Mouse (Mus musculus): Measurements from ENCODE around the gene Cnppd1. TPM values are rescaled to one million over a fixed set of nuclear protein-coding genes. Genes with fewer than 3 reads are reported as not detected.

The Cnppd1 gene
- 41.0 and 50.9 TPM in 2 replicates for polyA plus RNA-seq (2015; fragmentation: Nextera tagmentation; extraction: Ambion mirVana)

GRCm38 (mm10) chr1:75142301-75143261 lies at the start of gene Cnppd1, which contains the start of gene Retreg2:
TSS of gene Cnppd1 (minus strand) at chr1:75142711.
TSS of gene Retreg2 (plus strand) at chr1:75142778.
- under 1% methylated on average over 88 of the region's 91 CpGs for WGBS
- Histone ChIP-seq H3K4me2 (peak within 1 kb of the TSS; percentile 93), H3K36me3 (peaks cover 56% of the 10 kb centered on the region), H3K27ac (peak within 1 kb of the TSS; percentile 98), H3K9ac (peak within 1 kb of the TSS; percentile 95), H3K27me3 (no peaks in the 10 kb centered on the region), H3K4me3 (replicated peaks) (peak within 1 kb of the TSS; percentile 84), H3K9me3 (replicated peaks) (no peaks in the 10 kb centered on the region), H3K4me1 (peaks cover 24% of the 10 kb centered on the region)
- ATAC-seq (replicated peaks; ENCODE audit: low FRiP score), result peak; percentile 92

GRCm38 (mm10) chr1:75191622-75192402 lies 49.3 kb upstream of the Cnppd1 start, which contains the start of the genes Ankzf1 and Atg9a:
TSS of gene Ankzf1 (plus strand) at chr1:75192151.
TSS of gene Atg9a (minus strand) at chr1:75192196.
- Histone ChIP-seq H3K9ac (peak within 1 kb of the TSS; percentile 93), H3K9me3 (replicated peaks) (no peaks in the 10 kb centered on the region), H3K4me2 (peak within 1 kb of the TSS; percentile 92), H3K4me1 (peaks cover 20% of the 10 kb centered on the region), H3K36me3 (peaks cover 41% of the 10 kb centered on the region), H3K4me3 (replicated peaks) (peak within 1 kb of the TSS; percentile 87), H3K27me3 (no peaks in the 10 kb centered on the region), H3K27ac (peak within 1 kb of the TSS; percentile 97)
- WGBS, result under 1% methylated on average over 56 of the region's 56 CpGs
- peak; percentile 100 for ATAC-seq (replicated peaks; ENCODE audit: low FRiP score)

GRCm38 (mm10) chr1:75191258-75191621 lies 48.7 kb upstream of the Cnppd1 start:
- ATAC-seq (replicated peaks; ENCODE audit: low FRiP score), result no peak; the same call in 1 of the 2 replicates
- WGBS, result 45% methylated on average over 5 of the region's 5 CpGs
- Histone ChIP-seq H3K27me3 (no peaks in the 10 kb centered on the region), H3K4me1 (peaks cover 20% of the 10 kb centered on the region), H3K36me3 (peaks cover 41% of the 10 kb centered on the region), H3K4me2 (peak overlapping the region; percentile 92), H3K9me3 (replicated peaks) (no peaks in the 10 kb centered on the region), H3K27ac (peak overlapping the region; percentile 92), H3K4me3 (replicated peaks) (peak overlapping the region; percentile 87), H3K9ac (peak overlapping the region; percentile 91)

- Histone ChIP-seq H3K9me3 (replicated peaks) (no peaks in the 10 kb centered on the region), H3K27me3 (no peaks in the 10 kb centered on the region), H3K4me2 (peak overlapping the region; percentile 92), H3K27ac (no peak overlapping the region), H3K4me1 (peaks cover 20% of the 10 kb centered on the region), H3K4me3 (replicated peaks) (peak overlapping the region; percentile 87; the same call in 1 of the 2 replicates), H3K9ac (peak overlapping the region; percentile 91; the same call in 1 of the 2 replicates), H3K36me3 (peaks cover 41% of the 10 kb centered on the region)
- 59% methylated on average over 2 of the region's 2 CpGs for WGBS
- ATAC-seq (replicated peaks; ENCODE audit: low FRiP score), result no peak
Observed at GRCm38 (mm10) chr1:75190577-75190976, 48.1 kb upstream of the Cnppd1 start.

- 92% methylated on average over 2 of the region's 2 CpGs for WGBS
- peaks cover 13% of the 10 kb centered on the region for H3K4me1 ChIP-seq
- H3K4me2 ChIP-seq, result no peak overlapping the region
- no peak overlapping the region for H3K27ac ChIP-seq
- no peak overlapping the region for H3K4me3 ChIP-seq (replicated peaks)
- H3K9ac ChIP-seq, result no peak overlapping the region
- peaks cover 58% of the 10 kb centered on the region for H3K36me3 ChIP-seq
- no peaks in the 10 kb centered on the region for H3K27me3 ChIP-seq
- no peaks in the 10 kb centered on the region for H3K9me3 ChIP-seq (replicated peaks)
- no peak for ATAC-seq (replicated peaks; ENCODE audit: low FRiP score)
Observed at GRCm38 (mm10) chr1:75187914-75188483, 45.5 kb upstream of the Cnppd1 start.

GRCm38 (mm10) chr1:75187126-75187525 lies 44.6 kb upstream of the Cnppd1 start:
- Histone ChIP-seq H3K36me3 (peaks cover 67% of the 10 kb centered on the region), H3K9me3 (replicated peaks) (no peaks in the 10 kb centered on the region), H3K9ac (no peak overlapping the region), H3K4me3 (replicated peaks) (no peak overlapping the region), H3K4me1 (peaks cover 10% of the 10 kb centered on the region), H3K27me3 (no peaks in the 10 kb centered on the region), H3K4me2 (no peak overlapping the region), H3K27ac (no peak overlapping the region)
- no peak for ATAC-seq (replicated peaks; ENCODE audit: low FRiP score)

- Histone ChIP-seq H3K27me3 (no peaks in the 10 kb centered on the region), H3K36me3 (peaks cover 75% of the 10 kb centered on the region), H3K4me3 (replicated peaks) (no peak overlapping the region), H3K9me3 (replicated peaks) (no peaks in the 10 kb centered on the region), H3K27ac (no peak overlapping the region), H3K4me2 (no peak overlapping the region), H3K9ac (no peak overlapping the region), H3K4me1 (peaks cover 6% of the 10 kb centered on the region)
- no peak for ATAC-seq (replicated peaks; ENCODE audit: low FRiP score)
- WGBS, result 93% methylated on average over 11 of the region's 11 CpGs
Observed at GRCm38 (mm10) chr1:75185495-75185894, 43.0 kb upstream of the Cnppd1 start.

GRCm38 (mm10) chr1:75182160-75182559 lies 39.6 kb upstream of the Cnppd1 start:
- H3K4me3 ChIP-seq (replicated peaks), result no peak overlapping the region

GRCm38 (mm10) chr1:75181377-75181870 lies 38.9 kb upstream of the Cnppd1 start:
- 82% methylated on average over 4 of the region's 4 CpGs for WGBS
- no peak overlapping the region for H3K4me3 ChIP-seq (replicated peaks)
- H3K36me3 ChIP-seq, result peaks cover 66% of the 10 kb centered on the region
- H3K4me2 ChIP-seq, result no peak overlapping the region
- H3K27me3 ChIP-seq, result no peaks in the 10 kb centered on the region
- no peaks in the 10 kb centered on the region for H3K9me3 ChIP-seq (replicated peaks)
- no peak overlapping the region for H3K27ac ChIP-seq
- ATAC-seq (replicated peaks; ENCODE audit: low FRiP score), result no peak
- H3K9ac ChIP-seq, result no peak overlapping the region
- peaks cover 20% of the 10 kb centered on the region for H3K4me1 ChIP-seq

More at GRCm38 (mm10) chr1:75182160-75182559, 39.6 kb upstream of the Cnppd1 start:
- Histone ChIP-seq H3K27ac (no peak overlapping the region), H3K27me3 (no peaks in the 10 kb centered on the region), H3K4me1 (peaks cover 20% of the 10 kb centered on the region), H3K9me3 (replicated peaks) (no peaks in the 10 kb centered on the region), H3K4me2 (no peak overlapping the region), H3K9ac (no peak overlapping the region), H3K36me3 (peaks cover 65% of the 10 kb centered on the region)
- WGBS, result 76% methylated on average over 4 of the region's 4 CpGs
- no peak for ATAC-seq (replicated peaks; ENCODE audit: low FRiP score)

GRCm38 (mm10) chr1:75180741-75181140 lies 38.2 kb upstream of the Cnppd1 start:
- H3K4me2 ChIP-seq, result peak overlapping the region; percentile 83
- no peaks in the 10 kb centered on the region for H3K27me3 ChIP-seq
- ATAC-seq (replicated peaks; ENCODE audit: low FRiP score), result no peak
- WGBS, result 25% methylated on average over 7 of the region's 7 CpGs
- no peak overlapping the region for H3K9ac ChIP-seq
- no peaks in the 10 kb centered on the region for H3K9me3 ChIP-seq (replicated peaks)
- H3K27ac ChIP-seq, result peak overlapping the region; percentile 49; the same call in 1 of the 2 replicates
- H3K36me3 ChIP-seq, result peaks cover 66% of the 10 kb centered on the region
- peak overlapping the region; percentile 64; the same call in 1 of the 2 replicates for H3K4me3 ChIP-seq (replicated peaks)
- H3K4me1 ChIP-seq, result peaks cover 20% of the 10 kb centered on the region

- Histone ChIP-seq H3K9me3 (replicated peaks) (no peaks in the 10 kb centered on the region), H3K36me3 (peaks cover 66% of the 10 kb centered on the region), H3K4me1 (peaks cover 20% of the 10 kb centered on the region), H3K9ac (peak within 1 kb of the TSS; percentile 57), H3K4me3 (replicated peaks) (peak within 1 kb of the TSS; percentile 64), H3K27me3 (no peaks in the 10 kb centered on the region), H3K4me2 (peak within 1 kb of the TSS; percentile 83), H3K27ac (peak within 1 kb of the TSS; percentile 49)
- peak; percentile 90 for ATAC-seq (replicated peaks; ENCODE audit: low FRiP score)
- under 1% methylated on average over 31 of the region's 31 CpGs for WGBS
Observed at GRCm38 (mm10) chr1:75180105-75180590, 37.6 kb upstream of the Cnppd1 start, which contains the start of gene Abcb6. TSS of gene Abcb6 (minus strand) at chr1:75180392.
